Mouse (Mus musculus) kidney, adult 2 months (tissue): ENCODE data around the gene 4930558K02Rik. TPM values are rescaled to one million over a fixed set of nuclear protein-coding genes. Genes with fewer than 3 reads are reported as not detected.

ENCODE experiments used
- DNase-seq: peaks from one replicate; pipeline ENCODE4 v3.0.0; 2021
- H3K27ac ChIP-seq: fragments of 200-500 bp; 2 replicates; pipeline ENCODE4 v1.5.1; 2012; ENCODE audit warnings: low read depth, low read length, control low read depth, inconsistent platforms; ENCODE audit not compliant: insufficient read depth
- H3K27me3 ChIP-seq: fragments of 200-500 bp; replicated peaks from 2 replicates; pipeline ENCODE4 v1.6.1; 2012; ENCODE audit warnings: mild to moderate bottlenecking, moderate library complexity, low read length, inconsistent platforms; ENCODE audit not compliant: control insufficient read depth, insufficient read depth
- H3K36me3 ChIP-seq: fragments of 200-500 bp; 2 replicates; pipeline ENCODE4 v1.6.1; 2012; ENCODE audit warnings: mild to moderate bottlenecking, moderate library complexity, low read length, inconsistent platforms; ENCODE audit not compliant: control insufficient read depth, insufficient read depth
- H3K4me1 ChIP-seq: fragments of 200-500 bp; 2 replicates; pipeline ENCODE4 v1.6.1; 2011; ENCODE audit warnings: low read length; ENCODE audit not compliant: control insufficient read depth, insufficient read depth
- H3K4me3 ChIP-seq: fragments of 200-500 bp; 2 replicates; pipeline ENCODE4 v1.5.1; 2011; ENCODE audit warnings: mild to moderate bottlenecking, low read depth, low read length, control low read depth; ENCODE audit not compliant: insufficient read depth
- CTCF ChIP-seq: fragments of 200-500 bp; conservative IDR thresholded peaks from 2 replicates; pipeline ENCODE4 v1.5.1; 2011; ENCODE audit warnings: low read depth, mild to moderate bottlenecking, control low read depth, low read length, moderate library complexity, mixed read lengths; ENCODE audit not compliant: insufficient read depth, insufficient read length
- POLR2A ChIP-seq: fragments of 200-500 bp; IDR thresholded peaks from one replicate; pipeline ENCODE4 v1.6.1; 2011; ENCODE audit warnings: low read depth, low read length, control low read depth
- WGBS: fragments of 180-500 bp; shearing (Covaris S2); methylation state at CpG from one replicate; pipeline ENCODE4 v1.1.7; 2018; 5-methylcytosine and 5-hydroxymethylcytosine counted together
- polyA plus RNA-seq: library from polyadenylated mRNA; depleted of rRNA; stranded (reverse); fragments of >200 nt; gene quantifications from 2 replicates; pipeline ENCODE4 v1.2.3, GENCODE M21; 2012

The 4930558K02Rik gene
- polyA plus RNA-seq, 1 experiment = not detected

- Histone ChIP-seq H3K27me3 (no peaks in the 10 kb centered on the region), H3K4me3 (peak overlapping the region; percentile 48), H3K4me1 (peaks cover 5% of the 10 kb centered on the region; the same call in 1 of the 2 replicates), H3K27ac (peak overlapping the region; percentile 81), H3K36me3 (no peaks in the 10 kb centered on the region)
- DNase-seq = peak; percentile 79
- TF ChIP-seq CTCF (peak; percentile 79), POLR2A (no peak)
- WGBS = 29% methylated on average over 23 of the region's 23 CpGs
Observed at GRCm38 (mm10) chr1:162004821-162005770, 25.7 kb upstream of the 4930558K02Rik start.

- Histone ChIP-seq H3K4me3 (no peak overlapping the region), H3K27me3 (no peaks in the 10 kb centered on the region), H3K36me3 (no peaks in the 10 kb centered on the region), H3K4me1 (peaks cover 7% of the 10 kb centered on the region; the same call in 1 of the 2 replicates), H3K27ac (no peak overlapping the region)
- WGBS = 53% methylated on average over 7 of the region's 7 CpGs
- DNase-seq = no peak
- TF ChIP-seq POLR2A = no peak
- no peak for TF ChIP-seq CTCF
Observed at GRCm38 (mm10) chr1:162004518-162004780, 25.0 kb upstream of the 4930558K02Rik start.

GRCm38 (mm10) chr1:162003729-162004517 lies 24.5 kb upstream of the 4930558K02Rik start:
- Histone ChIP-seq H3K27me3 (no peaks in the 10 kb centered on the region), H3K36me3 (no peaks in the 10 kb centered on the region), H3K4me1 (peaks cover 7% of the 10 kb centered on the region; the same call in 1 of the 2 replicates), H3K27ac (no peak overlapping the region), H3K4me3 (no peak overlapping the region)
- no peak for DNase-seq
- 64% methylated on average over 14 of the region's 14 CpGs for WGBS
- TF ChIP-seq CTCF = no peak
- no peak for TF ChIP-seq POLR2A

GRCm38 (mm10) chr1:162001328-162001727 lies 21.9 kb upstream of the 4930558K02Rik start:
- TF ChIP-seq POLR2A (no peak), CTCF (no peak)
- H3K4me3 ChIP-seq = no peak overlapping the region
- no peak for DNase-seq
- H3K27me3 ChIP-seq = no peaks in the 10 kb centered on the region
- H3K36me3 ChIP-seq = no peaks in the 10 kb centered on the region
- WGBS = 80% methylated on average over 8 of the region's 8 CpGs
- H3K27ac ChIP-seq = no peak overlapping the region
- H3K4me1 ChIP-seq = peaks cover 7% of the 10 kb centered on the region; the same call in 1 of the 2 replicates

- DNase-seq = peak; percentile 76
- Histone ChIP-seq H3K36me3 (no peaks in the 10 kb centered on the region), H3K4me3 (peak overlapping the region; percentile 30; the same call in 1 of the 2 replicates), H3K27ac (no peak overlapping the region), H3K4me1 (peaks cover 5% of the 10 kb centered on the region; the same call in 1 of the 2 replicates), H3K27me3 (no peaks in the 10 kb centered on the region)
- TF ChIP-seq CTCF = 0 out of 2 replicates have a peak, but pooled peaks have one; percentile 10
- TF ChIP-seq POLR2A = no peak
- 10% methylated on average over 4 of the region's 4 CpGs for WGBS
Observed at GRCm38 (mm10) chr1:161999882-162000371, 20.5 kb upstream of the 4930558K02Rik start.

- Histone ChIP-seq H3K4me3 (no peak overlapping the region), H3K27me3 (no peaks in the 10 kb centered on the region), H3K36me3 (no peaks in the 10 kb centered on the region), H3K4me1 (peaks cover 4% of the 10 kb centered on the region; the same call in 1 of the 2 replicates), H3K27ac (no peak overlapping the region)
- TF ChIP-seq POLR2A = no peak
- no peak for TF ChIP-seq CTCF
- DNase-seq = no peak
- 35% methylated on average over 5 of the region's 5 CpGs for WGBS
Observed at GRCm38 (mm10) chr1:161999338-161999737, 19.9 kb upstream of the 4930558K02Rik start.
